Comparison of ENCODE assay signal across 18 mouse cellular contexts in the genomic region with DNA sequence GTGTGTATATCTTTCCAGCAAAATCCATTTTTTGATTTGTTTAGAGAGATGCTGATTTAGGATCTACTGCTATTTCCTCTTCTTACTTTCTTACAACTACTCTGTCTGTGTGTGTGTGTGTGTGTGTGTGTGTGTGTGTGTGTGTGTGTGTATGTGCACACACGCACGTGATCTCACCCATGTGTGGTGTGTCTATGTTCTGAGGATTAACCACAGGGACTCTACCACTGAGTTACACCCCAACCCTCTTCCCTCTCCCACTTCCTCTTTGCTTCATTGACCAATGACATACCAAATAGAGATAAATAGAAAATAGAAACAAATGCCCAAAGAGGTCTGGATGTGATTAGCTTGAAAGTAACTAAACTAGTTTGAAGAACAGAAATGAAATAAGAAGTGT. TPM values are rescaled to one million over a fixed set of nuclear protein-coding genes. Genes with fewer than 3 reads are reported as not detected.
DNase-seq lines count a peak whose midpoint lies in the region; ATAC-seq lines count a peak whose summit lies in the region.
"Had no signal": no experiment of that assay in that cellular context is flagged by ENCODE, and none has a peak within 500 bp of the region (broad histone marks: within the 10 kb centered on the region; RNA-seq: fewer than 3 reads in every experiment).

No protein-coding gene starts in this region.

- H3K36me3 ChIP-seq in kidney, embryonic 15.5 days: no peaks in the 10 kb centered on the region
- H3K36me3 ChIP-seq in forebrain, embryonic 14.5 days (ENCODE audit: control insufficient read depth, insufficient read depth, low read length): no peaks in the 10 kb centered on the region
- H3K36me3 ChIP-seq: hindbrain, embryonic 10.5 days; intestine, embryonic 15.5 days had no signal

- H3K4me2 ChIP-seq in kidney, embryonic 15.5 days: no peak overlapping the region
- H3K4me2 ChIP-seq in forebrain, embryonic 14.5 days (ENCODE audit: low read length): no peak overlapping the region
- H3K4me2 ChIP-seq: heart, embryonic 11.5 days; intestine, embryonic 15.5 days had no signal

- H3K27ac ChIP-seq in kidney, embryonic 15.5 days: no peak overlapping the region
- no peak overlapping the region for H3K27ac ChIP-seq in forebrain, embryonic 14.5 days (ENCODE audit: low read depth, low read length)
- H3K27ac ChIP-seq: hindbrain, embryonic 10.5 days; intestine, embryonic 15.5 days had no signal

- no peaks in the 10 kb centered on the region for H3K4me1 ChIP-seq in kidney, embryonic 15.5 days
- H3K4me1 ChIP-seq in forebrain, embryonic 14.5 days (ENCODE audit: control insufficient read depth, insufficient read depth, low read length): no peaks in the 10 kb centered on the region
- H3K4me1 ChIP-seq: hindbrain, embryonic 10.5 days; intestine, embryonic 15.5 days had no signal

- peak; percentile 4 for DNase-seq in kidney, adult 9 months
- peak; percentile 30 to 44 for DNase-seq in B cell, adult 2 months
- peak; percentile 2 for DNase-seq in induced T-regulatory cell, adult 2 months (ENCODE audit: low read depth)
- DNase-seq in monocyte, adult 2 months (ENCODE audit: low read depth in 1 of 2, low spot score in 2 of 2): peak; percentile 40 to 47
- DNase-seq in right cerebral cortex, postnatal 36 days (ENCODE audit: low spot score in 2 of 2): no peak
- no peak for DNase-seq in urinary bladder, adult 18-20 months (ENCODE audit: low spot score in 2 of 2)
- no peak for DNase-seq in forebrain, embryonic 14.5 days (ENCODE audit: low spot score)
- DNase-seq: cerebellum, adult 9-11 months; forebrain, postnatal 0 days; gastrocnemius, postnatal 10 days; kidney, postnatal 36 days; right cerebral cortex, postnatal 25 days had no signal

- H3K9ac ChIP-seq in kidney, embryonic 15.5 days: no peak overlapping the region
- H3K9ac ChIP-seq in forebrain, embryonic 14.5 days (ENCODE audit: low read length): no peak overlapping the region
- H3K9ac ChIP-seq: forebrain, postnatal 0 days; intestine, embryonic 15.5 days had no signal

- no peaks in the 10 kb centered on the region for H3K27me3 ChIP-seq in kidney, embryonic 15.5 days
- no peaks in the 10 kb centered on the region for H3K27me3 ChIP-seq in forebrain, embryonic 14.5 days (replicated peaks; ENCODE audit: control insufficient read depth, insufficient read depth, low read length)
- H3K27me3 ChIP-seq: intestine, embryonic 15.5 days had no signal

- no peak overlapping the region for H3K4me3 ChIP-seq in kidney, embryonic 15.5 days (replicated peaks)
- H3K4me3 ChIP-seq in forebrain, embryonic 14.5 days (ENCODE audit: low read depth, low read length): no peak overlapping the region
- H3K4me3 ChIP-seq: hindbrain, embryonic 10.5 days; intestine, embryonic 15.5 days had no signal

- H3K9me3 ChIP-seq in kidney, embryonic 15.5 days (replicated peaks): no peaks in the 10 kb centered on the region
- 0 out of 2 replicates have a peak, but pooled peaks cover 2% of the 10 kb centered on the region for H3K9me3 ChIP-seq in forebrain, embryonic 14.5 days (replicated peaks; ENCODE audit: control insufficient read depth, low read length)
- H3K9me3 ChIP-seq: intestine, embryonic 15.5 days had no signal

- no peak for ATAC-seq in kidney, embryonic 15.5 days (replicated peaks; ENCODE audit: low FRiP score)
- no peak for ATAC-seq in forebrain, embryonic 14.5 days
- ATAC-seq: activated CD4-positive, CD25-positive, alpha-beta regulatory T cell, adult 4 months; forebrain, postnatal 0 days; intestine, embryonic 15.5 days; midbrain, embryonic 16.5 days had no signal

- 84% methylated on average over 2 of the region's 2 CpGs for WGBS in kidney, embryonic 15.5 days
- WGBS in forebrain, embryonic 14.5 days: 93% methylated on average over 2 of the region's 2 CpGs

RNA-seq across cellular contexts. Expression of a gene that starts 4.0 kb away (rescaled TPM):
- 0.30 and 0.39 TPM in 2 replicates for polyA plus RNA-seq in kidney, embryonic 15.5 days (2015; fragmentation: Nextera tagmentation; extraction: Ambion mirVana)
- 0.23 and 0.47 TPM in 2 replicates for polyA plus RNA-seq in forebrain, embryonic 14.5 days (2014; fragmentation: Nextera tagmentation; extraction: Ambion mirVana)
- polyA plus RNA-seq: activated CD4-positive, CD25-positive, alpha-beta regulatory T cell, adult 4 months; forebrain, postnatal 0 days; hindbrain, embryonic 10.5 days had no signal

Comparison
In these comparisons a context has a peak if more than half of its experiments do, and no peak if none do; other contexts are left out.
1. DNase-seq: peak in kidney, adult 9 months (single experiment), B cell, adult 2 months (2 of 2), induced T-regulatory cell, adult 2 months (single experiment) and monocyte, adult 2 months (2 of 2); none in right cerebral cortex, postnatal 36 days (0 of 2), urinary bladder, adult 18-20 months (0 of 2) and forebrain, embryonic 14.5 days (single experiment).